Mouse (Mus musculus) testis, adult 2 months (tissue): ENCODE data around the gene CN725425.

ENCODE experiments used
- CTCF ChIP-seq: fragments of 200-500 bp; IDR thresholded peaks from 2 replicates; pipeline ENCODE4 v1.5.1; 2012; ENCODE audit warnings: low read depth, mild to moderate bottlenecking, inconsistent platforms, low read length, moderate library complexity; ENCODE audit not compliant: control insufficient read depth, insufficient read depth, insufficient replicate concordance
- POLR2A ChIP-seq: fragments of 200-500 bp; IDR thresholded peaks from 2 replicates; pipeline ENCODE4 v1.6.1; 2012; ENCODE audit warnings: low read depth, mild to moderate bottlenecking, inconsistent platforms, low read length, moderate library complexity; ENCODE audit not compliant: control insufficient read depth

- TF ChIP-seq POLR2A, result no peak
- TF ChIP-seq CTCF, result no peak
Measured at GRCm38 (mm10) chr15:91255308-91255707, 56.0 kb downstream of the CN725425 start.
